Mouse (Mus musculus): Measurements from ENCODE around the gene Gm4969. TPM values are rescaled to one million over a fixed set of nuclear protein-coding genes. Genes with fewer than 3 reads are reported as not detected.
"Not testable (repeated sequence)": the region's sequence is repeated elsewhere in the genome, so short reads cannot be mapped to it uniquely, and the experiment has no call there.

Gene Gm4969
- polyA plus RNA-seq, 1 experiment from 2014 or later = 0.66 TPM

DNA sequence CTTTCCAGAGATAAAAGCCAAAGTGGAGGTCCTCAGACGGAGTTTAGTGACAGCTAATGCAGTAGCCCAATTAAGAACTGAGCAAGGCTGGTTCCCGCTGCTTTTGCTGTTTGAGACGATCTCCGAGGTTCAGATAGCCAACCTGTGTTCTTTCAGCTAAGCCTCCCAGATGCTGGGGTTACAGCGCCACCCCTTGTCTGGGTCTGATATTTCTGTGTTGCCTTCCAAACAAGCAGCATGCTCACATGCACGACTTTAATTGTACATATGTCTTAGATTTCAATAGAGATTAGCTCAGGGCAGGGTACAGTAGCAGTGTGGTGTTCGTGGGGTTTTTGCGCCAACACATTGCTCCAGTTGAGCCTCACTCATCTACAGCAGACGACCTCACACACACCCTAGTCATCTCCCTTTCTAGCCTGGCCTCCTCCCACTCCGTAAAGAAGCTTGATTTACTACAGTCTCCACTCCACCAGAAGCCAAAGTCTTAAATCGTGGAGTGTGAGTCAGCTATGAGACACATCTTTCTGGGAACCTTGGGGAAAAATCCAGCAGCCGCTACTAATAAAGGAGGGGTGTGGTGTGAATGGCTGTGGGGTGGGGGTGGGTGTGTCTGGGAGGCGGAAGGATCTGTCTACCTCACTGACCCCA is 37.8 kb upstream of the Gm4969 start:
- no peak overlapping the region for H3K4me3 ChIP-seq
- no peaks in the 10 kb centered on the region for H3K9me3 ChIP-seq (replicated peaks)
- H3K27ac ChIP-seq = no peak overlapping the region
- peaks cover 26% of the 10 kb centered on the region for H3K4me1 ChIP-seq
- WGBS (ENCODE audit: insufficient replicate concordance) = 62% methylated on average over 13 of the region's 13 CpGs
- H3K9ac ChIP-seq = no peak overlapping the region
- H3K36me3 ChIP-seq = peaks cover 45% of the 10 kb centered on the region
- no peak overlapping the region for H3K4me2 ChIP-seq
- ATAC-seq = no peak
- H3K27me3 ChIP-seq (replicated peaks) = peaks cover 25% of the 10 kb centered on the region

DNA sequence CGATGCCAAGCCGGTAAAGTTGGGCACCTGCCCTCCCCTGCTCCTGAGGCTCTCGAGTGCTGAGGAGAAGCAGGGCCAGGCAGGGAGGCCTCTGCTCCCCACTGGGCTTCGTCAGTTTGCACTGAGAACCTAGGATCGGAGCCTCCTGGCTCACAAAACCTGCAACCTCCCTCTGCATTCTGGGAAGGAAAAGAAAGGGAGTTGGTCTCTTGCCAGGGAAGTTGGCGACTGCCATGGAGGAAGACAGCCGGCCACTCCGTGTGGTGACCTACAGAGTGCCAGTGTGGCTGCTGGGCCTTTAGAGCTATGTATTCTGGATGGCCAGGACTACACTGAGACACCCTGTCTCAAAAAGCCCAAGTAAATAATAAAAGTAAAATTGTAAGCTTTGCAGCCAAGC is 36.6 kb upstream of the Gm4969 start:
- Histone ChIP-seq H3K4me2 (no peak overlapping the region), H3K27me3 (replicated peaks) (peaks cover 14% of the 10 kb centered on the region), H3K9me3 (replicated peaks) (no peaks in the 10 kb centered on the region), H3K4me3 (no peak overlapping the region), H3K4me1 (peaks cover 23% of the 10 kb centered on the region), H3K9ac (no peak overlapping the region), H3K36me3 (peaks cover 47% of the 10 kb centered on the region), H3K27ac (no peak overlapping the region)
- 85% methylated on average over 8 of the region's 8 CpGs for WGBS (ENCODE audit: insufficient replicate concordance)
- ATAC-seq = no peak

- 85% methylated on average over 10 of the region's 10 CpGs for WGBS (ENCODE audit: insufficient replicate concordance)
- peaks cover 12% of the 10 kb centered on the region; the same call in 1 of the 2 replicates for H3K27me3 ChIP-seq (replicated peaks)
- not testable (repeated sequence) for ATAC-seq; H3K9me3 ChIP-seq (replicated peaks); H3K27ac ChIP-seq
- peaks cover 29% of the 10 kb centered on the region for H3K4me1 ChIP-seq
- H3K4me2 ChIP-seq = peak overlapping the region; percentile 91
- H3K4me3 ChIP-seq = peak overlapping the region; percentile 77
- peaks cover 51% of the 10 kb centered on the region for H3K36me3 ChIP-seq
- H3K9ac ChIP-seq = peak overlapping the region; percentile 81; the same call in 1 of the 2 replicates
Measured at GRCm38 (mm10) chr7:19151121-19151520, 33.0 kb upstream of the Gm4969 start.

DNA sequence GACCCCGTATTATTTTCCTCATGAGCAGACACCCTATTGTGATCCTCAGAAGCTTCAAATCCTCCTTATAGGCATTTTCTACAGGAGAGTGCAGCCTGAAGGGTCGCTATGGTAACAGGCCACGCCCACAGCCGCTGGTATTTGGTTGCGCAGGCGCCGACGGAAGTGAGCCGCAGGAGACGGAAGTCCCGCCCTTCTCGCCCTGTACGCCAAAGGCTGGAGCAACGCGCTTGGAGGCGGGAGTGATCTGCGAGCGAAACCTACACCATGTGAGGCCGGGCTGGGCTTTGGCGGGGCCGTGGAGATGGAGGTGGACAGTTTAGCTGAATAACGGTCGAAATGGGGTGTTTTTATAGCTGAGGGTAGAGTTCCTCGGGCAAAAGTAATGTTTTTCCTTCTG is 31.5 kb upstream of the Gm4969 start, which contains the start of gene Snrpd2:
Snrpd2 (plus strand) TSS at position 97 of the 400 bp plus-strand sequence.
- Histone ChIP-seq H3K4me3 (peak within 1 kb of the TSS; percentile 77), H3K4me2 (peak within 1 kb of the TSS; percentile 91), H3K9me3 (replicated peaks) (no peaks in the 10 kb centered on the region), H3K4me1 (peaks cover 29% of the 10 kb centered on the region), H3K27ac (peak within 1 kb of the TSS; percentile 84), H3K9ac (peak within 1 kb of the TSS; percentile 81), H3K36me3 (peaks cover 42% of the 10 kb centered on the region), H3K27me3 (replicated peaks) (peaks cover 12% of the 10 kb centered on the region; the same call in 1 of the 2 replicates)
- WGBS (ENCODE audit: insufficient replicate concordance) = under 1% methylated on average over 24 of the region's 24 CpGs
- peak; percentile 85 for ATAC-seq

DNA sequence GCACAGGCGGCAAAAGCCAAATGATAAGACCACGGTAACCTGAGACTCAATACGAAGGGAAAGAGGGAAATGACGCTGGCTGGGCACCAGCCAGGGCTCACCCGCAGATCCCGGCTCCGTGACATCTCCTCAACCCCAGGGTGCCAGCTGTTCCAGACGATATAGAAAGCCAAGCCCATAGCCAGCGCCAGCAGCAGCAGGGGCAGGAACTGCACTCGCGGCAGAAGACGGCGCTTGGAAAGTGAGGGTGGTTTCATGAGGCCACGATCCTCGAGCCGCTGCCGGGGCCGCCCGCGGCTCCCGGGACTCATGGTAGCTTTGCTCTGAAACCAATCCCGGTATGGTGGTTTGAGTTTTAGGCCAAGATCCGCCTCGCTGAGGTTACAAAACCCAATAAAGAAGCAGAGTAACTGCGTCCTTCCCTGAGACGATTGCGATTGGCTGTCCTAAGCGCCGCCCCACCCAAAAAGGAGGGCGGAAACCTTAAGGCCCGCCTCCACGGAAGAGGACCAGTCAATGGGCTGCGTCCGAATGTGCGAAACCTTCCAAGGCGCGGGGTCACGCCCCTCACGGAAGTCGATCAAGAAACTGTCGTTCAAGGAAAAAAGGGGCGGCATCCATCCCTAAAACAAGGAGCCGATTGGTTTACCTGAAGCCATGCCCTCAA is 30.8 kb upstream of the Gm4969 start, which contains the start of gene Qpctl:
Qpctl (minus strand) TSS at position 417 of the 667 bp plus-strand sequence.
- peak; percentile 96 for ATAC-seq
- H3K4me3 ChIP-seq = peak within 1 kb of the TSS; percentile 77
- under 1% methylated on average over 43 of the region's 43 CpGs for WGBS (ENCODE audit: insufficient replicate concordance)
- peak within 1 kb of the TSS; percentile 81 for H3K9ac ChIP-seq
- H3K4me1 ChIP-seq = peaks cover 29% of the 10 kb centered on the region
- H3K4me2 ChIP-seq = peak within 1 kb of the TSS; percentile 91
- H3K27ac ChIP-seq = peak within 1 kb of the TSS; percentile 84
- H3K9me3 ChIP-seq (replicated peaks) = no peaks in the 10 kb centered on the region
- peaks cover 36% of the 10 kb centered on the region for H3K36me3 ChIP-seq
- peaks cover 12% of the 10 kb centered on the region; the same call in 1 of the 2 replicates for H3K27me3 ChIP-seq (replicated peaks)

DNA sequence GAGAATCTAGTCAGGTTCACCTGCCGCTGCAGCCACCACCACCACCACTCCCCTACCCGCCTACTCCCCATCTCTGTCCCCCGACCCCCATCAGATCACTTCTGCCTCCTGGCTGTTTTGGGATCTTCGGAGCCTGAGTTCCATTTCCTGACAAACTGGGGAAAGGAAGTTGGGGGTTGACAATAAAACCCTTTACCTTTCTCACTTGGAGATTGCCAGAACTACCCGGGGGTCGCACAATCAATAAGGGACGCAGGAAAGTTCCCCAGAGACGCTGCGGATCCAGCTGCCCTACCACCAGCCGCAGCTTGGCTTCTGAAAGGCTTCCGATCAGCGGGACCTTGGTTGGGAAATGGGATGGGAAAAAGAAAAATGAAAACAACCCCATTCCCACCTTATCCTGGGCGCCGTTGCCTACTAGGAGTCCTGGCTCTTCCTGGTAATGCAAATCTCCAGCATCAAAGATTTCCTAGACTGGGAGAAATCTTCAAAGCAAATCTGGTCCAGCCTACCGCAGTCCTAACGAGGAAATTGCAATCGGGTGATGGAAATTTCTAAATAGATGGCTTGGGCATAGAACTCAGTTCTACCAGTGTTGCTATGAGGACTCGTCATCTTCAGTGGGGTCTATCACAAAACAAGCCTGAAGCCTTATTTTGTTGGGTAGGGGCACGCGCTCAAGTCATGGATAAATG is 30.2 kb upstream of the Gm4969 start:
- Histone ChIP-seq H3K9me3 (replicated peaks) (no peaks in the 10 kb centered on the region), H3K4me3 (peak overlapping the region; percentile 77), H3K27ac (peak overlapping the region; percentile 84), H3K27me3 (replicated peaks) (peaks cover 12% of the 10 kb centered on the region; the same call in 1 of the 2 replicates), H3K9ac (peak overlapping the region; percentile 74), H3K36me3 (peaks cover 29% of the 10 kb centered on the region), H3K4me1 (peaks cover 29% of the 10 kb centered on the region), H3K4me2 (peak overlapping the region; percentile 91)
- ATAC-seq = no peak
- 11% methylated on average over 20 of the region's 20 CpGs for WGBS (ENCODE audit: insufficient replicate concordance)

- Histone ChIP-seq H3K4me1 (peaks cover 29% of the 10 kb centered on the region), H3K9ac (peak overlapping the region; percentile 74; the same call in 1 of the 2 replicates), H3K9me3 (replicated peaks) (no peaks in the 10 kb centered on the region), H3K36me3 (peaks cover 22% of the 10 kb centered on the region), H3K27ac (no peak overlapping the region), H3K27me3 (replicated peaks) (peaks cover 12% of the 10 kb centered on the region; the same call in 1 of the 2 replicates), H3K4me3 (0 out of 2 replicates have a peak overlapping the region, but pooled peaks have one; percentile 77), H3K4me2 (peak overlapping the region; percentile 91)
- WGBS (ENCODE audit: insufficient replicate concordance) = 37% methylated on average over 6 of the region's 6 CpGs
- ATAC-seq = no peak
Measured at GRCm38 (mm10) chr7:19147497-19148045, 29.4 kb upstream of the Gm4969 start.

- peaks cover 29% of the 10 kb centered on the region for H3K4me1 ChIP-seq
- 71% methylated on average over 10 of the region's 10 CpGs for WGBS (ENCODE audit: insufficient replicate concordance)
- no peak overlapping the region for H3K9ac ChIP-seq
- H3K36me3 ChIP-seq = peaks cover 14% of the 10 kb centered on the region
- ATAC-seq = no peak
- no peak overlapping the region for H3K27ac ChIP-seq
- H3K4me2 ChIP-seq = no peak overlapping the region
- no peak overlapping the region for H3K4me3 ChIP-seq
- H3K9me3 ChIP-seq (replicated peaks) = no peaks in the 10 kb centered on the region
- peaks cover 12% of the 10 kb centered on the region; the same call in 1 of the 2 replicates for H3K27me3 ChIP-seq (replicated peaks)
Measured at GRCm38 (mm10) chr7:19146793-19147192, 28.6 kb upstream of the Gm4969 start.

- 53% methylated on average over 5 of the region's 5 CpGs for WGBS (ENCODE audit: insufficient replicate concordance)
- no peak overlapping the region for H3K4me2 ChIP-seq
- no peaks in the 10 kb centered on the region for H3K4me1 ChIP-seq
- H3K27ac ChIP-seq = no peak overlapping the region
- H3K4me3 ChIP-seq = no peak overlapping the region
- no peak for ATAC-seq
- no peak overlapping the region for H3K9ac ChIP-seq
- no peaks in the 10 kb centered on the region for H3K9me3 ChIP-seq (replicated peaks)
- no peaks in the 10 kb centered on the region for H3K27me3 ChIP-seq (replicated peaks)
- H3K36me3 ChIP-seq = peaks cover 71% of the 10 kb centered on the region
Measured at GRCm38 (mm10) chr7:19137380-19137779, 19.2 kb upstream of the Gm4969 start.

- no peak overlapping the region for H3K4me3 ChIP-seq
- peak; percentile 36; the same call in 1 of the 2 replicates for ATAC-seq
- H3K4me2 ChIP-seq = no peak overlapping the region
- H3K4me1 ChIP-seq = peaks cover 3% of the 10 kb centered on the region
- peaks cover 71% of the 10 kb centered on the region for H3K36me3 ChIP-seq
- WGBS (ENCODE audit: insufficient replicate concordance) = 89% methylated on average over 38 of the region's 38 CpGs
- no peaks in the 10 kb centered on the region for H3K9me3 ChIP-seq (replicated peaks)
- H3K9ac ChIP-seq = no peak overlapping the region
- H3K27ac ChIP-seq = no peak overlapping the region
- no peaks in the 10 kb centered on the region for H3K27me3 ChIP-seq (replicated peaks)
Measured at GRCm38 (mm10) chr7:19136673-19137334, 18.6 kb upstream of the Gm4969 start.

GRCm38 (mm10) chr7:19136168-19136567 is 18.0 kb upstream of the Gm4969 start:
- Histone ChIP-seq H3K27ac (no peak overlapping the region), H3K4me3 (no peak overlapping the region), H3K4me2 (no peak overlapping the region), H3K36me3 (peaks cover 71% of the 10 kb centered on the region), H3K27me3 (replicated peaks) (no peaks in the 10 kb centered on the region), H3K4me1 (peaks cover 8% of the 10 kb centered on the region), H3K9me3 (replicated peaks) (no peaks in the 10 kb centered on the region), H3K9ac (no peak overlapping the region)
- 86% methylated on average over 13 of the region's 13 CpGs for WGBS (ENCODE audit: insufficient replicate concordance)
- no peak for ATAC-seq
